Mouse (Mus musculus) limb, embryonic 11.5 days (tissue): ENCODE results near the gene Mgl2. TPM values are rescaled to one million over a fixed set of nuclear protein-coding genes. Genes with fewer than 3 reads are reported as not detected.

Experiments used
- ATAC-seq: fragments of 200-750 bp; cut with Nextera tagmentation; 2 replicates; pipeline ENCODE4 v1.8.0; 2017; ENCODE audit warnings: low read depth; ENCODE audit not compliant: insufficient number of reproducible peaks, low FRiP score, low TSS enrichment
- DNase-seq: peaks from one replicate; pipeline ENCODE4 v3.0.0-alpha.2; 2015; ENCODE audit warnings: low spot score
- H3K27ac ChIP-seq: fragments of 300-500 bp; sonication (generic); replicated peaks from 2 replicates; pipeline ENCODE4 v1.5.1; 2014; ENCODE audit warnings: low read depth, mild to moderate bottlenecking, low read length
- H3K27me3 ChIP-seq: fragments of 300-500 bp; sonication (generic); 2 replicates; pipeline ENCODE4 v1.6.1; 2014; ENCODE audit warnings: mild to moderate bottlenecking, low read length, mixed read lengths; ENCODE audit not compliant: control insufficient read depth, insufficient read depth
- H3K36me3 ChIP-seq: fragments of 300-500 bp; sonication (generic); 2 replicates; pipeline ENCODE4 v1.6.1; 2014; ENCODE audit warnings: mild to moderate bottlenecking, low read length, moderate library complexity, mixed read lengths; ENCODE audit not compliant: control insufficient read depth, insufficient read depth
- H3K4me1 ChIP-seq: fragments of 300-500 bp; sonication (generic); 2 replicates; pipeline ENCODE4 v1.6.1; 2014; ENCODE audit warnings: low read length, mixed read lengths; ENCODE audit not compliant: control insufficient read depth, insufficient read depth
- H3K4me2 ChIP-seq: fragments of 300-500 bp; sonication (generic); 2 replicates; pipeline ENCODE4 v1.6.1; 2014; ENCODE audit warnings: low read depth, mild to moderate bottlenecking, moderate library complexity; ENCODE audit not compliant: severe bottlenecking
- H3K4me3 ChIP-seq: fragments of 300-500 bp; sonication (generic); 2 replicates; pipeline ENCODE4 v1.5.1; 2014; ENCODE audit warnings: low read depth, low read length
- H3K9ac ChIP-seq: fragments of 300-500 bp; sonication (generic); 2 replicates; pipeline ENCODE4 v1.6.1; 2014; ENCODE audit warnings: mild to moderate bottlenecking, low read length
- H3K9me3 ChIP-seq: fragments of 300-500 bp; sonication (generic); 2 replicates; pipeline ENCODE4 v1.6.1; 2016; ENCODE audit warnings: low read length; ENCODE audit not compliant: control insufficient read depth
- WGBS: fragments of 180-500 bp; shearing (Covaris S2); extraction: QIAGEN DNeasy Blood & Tissue Kit; methylation state at CpG from one replicate; pipeline ENCODE4 v1.1.7; 2014; 5-methylcytosine and 5-hydroxymethylcytosine counted together
- polyA plus RNA-seq: library from polyadenylated mRNA; unstranded; fragments of >200 nt; fragmentation: Nextera tagmentation; extraction: Ambion mirVana; gene quantifications from 2 replicates; pipeline ENCODE4 v1.2.1, GENCODE M21; 2014

Gene Mgl2
- 0.21 TPM in 1 of 2 replicates, not detected in the other for polyA plus RNA-seq

- ATAC-seq (no peak), DNase-seq (no peak)
- 80% methylated on average over 9 of the region's 9 CpGs for WGBS
- Histone ChIP-seq H3K36me3 (no peaks in the 10 kb centered on the region), H3K9ac (no peak within 1 kb of the TSS), H3K27ac (no peak within 1 kb of the TSS), H3K27me3 (no peaks in the 10 kb centered on the region), H3K4me2 (no peak within 1 kb of the TSS), H3K9me3 (no peaks in the 10 kb centered on the region), H3K4me3 (no peak within 1 kb of the TSS), H3K4me1 (no peaks in the 10 kb centered on the region)
Measured at GRCm38 (mm10) chr11:70129926-70130379, at the start of gene Mgl2. Mgl2 (plus strand) TSS chr11:70130329.

- no peaks in the 10 kb centered on the region for H3K36me3 ChIP-seq
- DNase-seq (no peak), ATAC-seq (no peak)
- no peak overlapping the region for H3K27ac ChIP-seq
- H3K4me2 ChIP-seq = no peak overlapping the region
- 86% methylated on average over 15 of the region's 15 CpGs for WGBS
- no peaks in the 10 kb centered on the region for H3K27me3 ChIP-seq
- H3K9ac ChIP-seq = no peak overlapping the region
- H3K4me3 ChIP-seq = no peak overlapping the region
- no peaks in the 10 kb centered on the region for H3K4me1 ChIP-seq
- H3K9me3 ChIP-seq = no peaks in the 10 kb centered on the region
Measured at GRCm38 (mm10) chr11:70080803-70081590, 49.1 kb upstream of the Mgl2 start.

GRCm38 (mm10) chr11:70084563-70084962 is 45.6 kb upstream of the Mgl2 start:
- H3K4me3 ChIP-seq = no peak overlapping the region
- 85% methylated on average over 8 of the region's 8 CpGs for WGBS
- DNase-seq = no peak

GRCm38 (mm10) chr11:70091986-70092783 is 37.9 kb upstream of the Mgl2 start, which contains the start of gene Asgr2:
Asgr2 (plus strand) TSS chr11:70092644.
- Histone ChIP-seq H3K9ac (no peak within 1 kb of the TSS), H3K4me2 (no peak within 1 kb of the TSS), H3K4me3 (no peak within 1 kb of the TSS), H3K27me3 (no peaks in the 10 kb centered on the region), H3K4me1 (no peaks in the 10 kb centered on the region), H3K36me3 (no peaks in the 10 kb centered on the region), H3K9me3 (no peaks in the 10 kb centered on the region), H3K27ac (no peak within 1 kb of the TSS)
- ATAC-seq (no peak), DNase-seq (no peak)
- WGBS = 79% methylated on average over 12 of the region's 12 CpGs

More at GRCm38 (mm10) chr11:70084563-70084962, 45.6 kb upstream of the Mgl2 start:
- H3K4me2 ChIP-seq = no peak overlapping the region
- no peaks in the 10 kb centered on the region for H3K4me1 ChIP-seq
- H3K9ac ChIP-seq = no peak overlapping the region
- no peak for ATAC-seq
- H3K27me3 ChIP-seq = no peaks in the 10 kb centered on the region
- no peaks in the 10 kb centered on the region for H3K36me3 ChIP-seq
- H3K27ac ChIP-seq = no peak overlapping the region
- no peaks in the 10 kb centered on the region for H3K9me3 ChIP-seq

GRCm38 (mm10) chr11:70097396-70097795 is 32.7 kb upstream of the Mgl2 start:
- Histone ChIP-seq H3K36me3 (no peaks in the 10 kb centered on the region), H3K4me1 (no peaks in the 10 kb centered on the region), H3K9me3 (no peaks in the 10 kb centered on the region), H3K27ac (no peak overlapping the region), H3K4me3 (no peak overlapping the region), H3K9ac (no peak overlapping the region), H3K27me3 (no peaks in the 10 kb centered on the region), H3K4me2 (no peak overlapping the region)
- no peak for DNase-seq
- WGBS = 59% methylated on average over 11 of the region's 11 CpGs
- no peak for ATAC-seq

- H3K4me1 ChIP-seq = no peaks in the 10 kb centered on the region
- no peak overlapping the region for H3K27ac ChIP-seq
- no peaks in the 10 kb centered on the region for H3K27me3 ChIP-seq
- DNase-seq (no peak), ATAC-seq (no peak)
- H3K4me2 ChIP-seq = no peak overlapping the region
- no peak overlapping the region for H3K4me3 ChIP-seq
- WGBS = 95% methylated on average over 2 of the region's 2 CpGs
- H3K9me3 ChIP-seq = no peaks in the 10 kb centered on the region
- H3K9ac ChIP-seq = no peak overlapping the region
- H3K36me3 ChIP-seq = no peaks in the 10 kb centered on the region
Measured at GRCm38 (mm10) chr11:70099102-70099501, 31.0 kb upstream of the Mgl2 start.

GRCm38 (mm10) chr11:70099809-70100208 is 30.3 kb upstream of the Mgl2 start:
- no peaks in the 10 kb centered on the region for H3K27me3 ChIP-seq
- ATAC-seq = no peak
- 84% methylated on average over 2 of the region's 2 CpGs for WGBS
- no peaks in the 10 kb centered on the region for H3K4me1 ChIP-seq
- H3K36me3 ChIP-seq = no peaks in the 10 kb centered on the region
- no peak overlapping the region for H3K4me2 ChIP-seq
- no peak overlapping the region for H3K4me3 ChIP-seq
- DNase-seq = no peak
- H3K9me3 ChIP-seq = no peaks in the 10 kb centered on the region
- no peak overlapping the region for H3K9ac ChIP-seq
- H3K27ac ChIP-seq = no peak overlapping the region

- Histone ChIP-seq H3K4me1 (no peaks in the 10 kb centered on the region), H3K4me3 (no peak overlapping the region), H3K27me3 (no peaks in the 10 kb centered on the region), H3K4me2 (no peak overlapping the region), H3K9me3 (no peaks in the 10 kb centered on the region), H3K9ac (no peak overlapping the region), H3K36me3 (no peaks in the 10 kb centered on the region), H3K27ac (no peak overlapping the region)
- DNase-seq (no peak), ATAC-seq (no peak)
- 91% methylated on average over 14 of the region's 14 CpGs for WGBS
Measured at GRCm38 (mm10) chr11:70103701-70104315, 26.3 kb upstream of the Mgl2 start.
